Mouse (Mus musculus): ENCODE results near the gene Agpat3. TPM values are rescaled to one million over a fixed set of nuclear protein-coding genes. Genes with fewer than 3 reads are reported as not detected.

Gene Agpat3
- polyA plus RNA-seq, 1 experiment = 95.0 TPM

GRCm38 (mm10) chr10:78322806-78323205 lies 29.5 kb downstream of the Agpat3 start:
- H3K79me3 ChIP-seq (ENCODE audit: low read depth) = no peaks in the 10 kb centered on the region
- H3K4me3 ChIP-seq (ENCODE audit: insufficient read depth, poor library complexity, severe bottlenecking) = no peak overlapping the region
- TF ChIP-seq CEBPB (IDR thresholded peaks at IDR 0.05; ENCODE audit: low read depth) (no peak), USF1 (IDR thresholded peaks at IDR 0.05; ENCODE audit: low read depth) (no peak), MAX (IDR thresholded peaks at IDR 0.05) (no peak), MYOD1 (IDR thresholded peaks at IDR 0.05; ENCODE audit: control insufficient read depth, insufficient read length, low read depth) (no peak), FOSL1 (IDR thresholded peaks at IDR 0.05; ENCODE audit: insufficient read depth, low read length, poor library complexity, severe bottlenecking) (no peak), MYOG (IDR thresholded peaks at IDR 0.05; ENCODE audit: control insufficient read depth, extremely low read depth, insufficient read length) (no peak), CTCF (IDR thresholded peaks at IDR 0.05; ENCODE audit: control insufficient read depth, insufficient read depth, insufficient read length) (no peak)
- H3ac ChIP-seq (ENCODE audit: control insufficient read depth, insufficient read length, low read depth) = no peak overlapping the region
- H3K36me3 ChIP-seq (ENCODE audit: control insufficient read depth, insufficient read depth) = peaks cover 12% of the 10 kb centered on the region
- H3K79me2 ChIP-seq (ENCODE audit: control insufficient read depth, insufficient read depth) = no peaks in the 10 kb centered on the region
- no peaks in the 10 kb centered on the region for H3K27me3 ChIP-seq (ENCODE audit: control insufficient read depth, insufficient read depth, insufficient read length)

DNA sequence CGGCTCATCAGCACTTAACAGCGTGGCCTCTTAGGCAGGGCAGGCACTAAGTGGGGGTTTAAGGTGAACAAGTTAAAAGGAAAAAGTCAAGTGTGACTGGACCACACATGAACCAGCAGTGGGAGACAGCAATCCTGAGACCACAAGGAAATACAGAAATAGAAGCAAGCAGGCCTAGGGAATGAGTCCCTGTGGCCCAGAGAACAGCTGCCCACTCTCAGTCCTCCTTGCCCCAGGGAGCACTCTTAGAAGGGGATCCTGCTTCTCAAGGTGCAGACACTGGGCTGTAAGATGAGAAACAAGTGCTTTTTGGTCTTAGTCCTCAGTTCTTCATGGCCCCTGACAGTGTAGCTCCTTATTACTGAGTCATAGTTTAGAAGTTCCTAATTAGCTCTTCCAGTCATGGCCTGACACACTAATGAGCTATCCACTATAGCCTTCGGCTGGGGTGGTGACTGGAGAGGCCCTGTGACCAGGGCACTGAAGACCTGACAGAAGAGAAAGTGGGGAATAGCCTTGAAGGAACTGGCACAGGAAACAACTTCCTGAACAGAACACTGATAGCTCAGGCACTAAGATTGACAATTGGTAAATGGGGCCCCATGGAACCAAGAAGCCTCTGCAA lies 31.0 kb downstream of the Agpat3 start:
- no peak overlapping the region for H3K4me3 ChIP-seq (ENCODE audit: insufficient read depth, poor library complexity, severe bottlenecking)
- TF ChIP-seq MYOG (IDR thresholded peaks at IDR 0.05; ENCODE audit: control insufficient read depth, extremely low read depth, insufficient read length) (no peak), USF1 (IDR thresholded peaks at IDR 0.05; ENCODE audit: low read depth) (no peak), FOSL1 (IDR thresholded peaks at IDR 0.05; ENCODE audit: insufficient read depth, low read length, poor library complexity, severe bottlenecking) (no peak)
- H3K27me3 ChIP-seq (ENCODE audit: control insufficient read depth, insufficient read depth, insufficient read length) = no peaks in the 10 kb centered on the region
- H3K79me3 ChIP-seq (ENCODE audit: low read depth) = no peaks in the 10 kb centered on the region
- no peaks in the 10 kb centered on the region for H3K79me2 ChIP-seq (ENCODE audit: control insufficient read depth, insufficient read depth)
- peaks cover 3% of the 10 kb centered on the region for H3K36me3 ChIP-seq (ENCODE audit: control insufficient read depth, insufficient read depth)
- H3ac ChIP-seq (ENCODE audit: control insufficient read depth, insufficient read length, low read depth) = no peak overlapping the region

DNA sequence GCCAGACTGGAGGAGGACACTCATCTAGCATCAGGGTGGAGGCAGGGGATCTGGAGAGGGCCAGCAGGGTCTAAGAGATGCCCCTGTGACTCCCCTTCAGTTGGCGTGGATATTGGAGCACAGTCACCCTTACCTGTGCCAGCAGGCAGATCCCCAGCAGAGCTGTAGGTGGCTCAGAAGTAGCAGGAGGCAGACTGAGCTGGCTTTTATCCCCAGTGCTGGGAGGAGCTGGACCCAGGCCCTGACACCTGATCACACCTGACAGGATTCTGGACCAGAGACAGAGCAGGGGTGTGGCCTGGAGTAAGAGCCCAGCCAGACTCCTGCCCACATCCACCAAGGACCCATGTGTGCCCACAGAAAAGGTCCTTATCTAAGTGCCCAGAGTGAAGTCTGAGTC lies 31.8 kb downstream of the Agpat3 start:
- Histone ChIP-seq H3K27me3 (ENCODE audit: control insufficient read depth, insufficient read depth, insufficient read length) (no peaks in the 10 kb centered on the region), H3K79me3 (ENCODE audit: low read depth) (no peaks in the 10 kb centered on the region), H3K36me3 (ENCODE audit: control insufficient read depth, insufficient read depth) (no peaks in the 10 kb centered on the region), H3K79me2 (ENCODE audit: control insufficient read depth, insufficient read depth) (no peaks in the 10 kb centered on the region), H3ac (ENCODE audit: control insufficient read depth, insufficient read length, low read depth) (no peak overlapping the region), H3K4me3 (ENCODE audit: insufficient read depth, poor library complexity, severe bottlenecking) (no peak overlapping the region)
- TF ChIP-seq MYOG (IDR thresholded peaks at IDR 0.05; ENCODE audit: control insufficient read depth, extremely low read depth, insufficient read length) (no peak), USF1 (IDR thresholded peaks at IDR 0.05; ENCODE audit: low read depth) (no peak), MAX (IDR thresholded peaks at IDR 0.05) (no peak), CTCF (IDR thresholded peaks at IDR 0.05; ENCODE audit: control insufficient read depth, insufficient read depth, insufficient read length) (no peak), FOSL1 (IDR thresholded peaks at IDR 0.05; ENCODE audit: insufficient read depth, low read length, poor library complexity, severe bottlenecking) (no peak), MYOD1 (IDR thresholded peaks at IDR 0.05; ENCODE audit: control insufficient read depth, insufficient read length, low read depth) (no peak), CEBPB (IDR thresholded peaks at IDR 0.05; ENCODE audit: low read depth) (no peak)

DNA sequence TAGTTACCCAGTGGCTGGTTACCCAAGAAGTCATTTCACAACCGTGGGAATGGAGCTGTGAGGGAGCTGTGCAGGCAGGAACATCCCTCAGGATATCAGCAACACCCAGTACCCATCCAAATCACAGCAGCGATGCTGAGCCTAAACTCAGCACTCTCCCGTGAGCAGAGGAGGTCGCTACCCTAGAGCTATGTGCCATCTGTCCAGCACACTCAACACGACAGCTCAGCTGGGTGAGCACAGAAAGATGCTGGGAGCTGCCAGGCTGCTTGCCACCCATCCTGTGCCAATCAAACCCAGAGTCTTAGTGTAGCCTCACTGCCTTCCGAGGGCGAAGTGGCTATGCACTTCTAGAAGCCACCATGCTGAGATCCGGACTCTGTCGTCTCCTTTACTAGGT lies 32.3 kb downstream of the Agpat3 start:
- H3K4me3 ChIP-seq (ENCODE audit: insufficient read depth, poor library complexity, severe bottlenecking) = no peak overlapping the region
- TF ChIP-seq CEBPB (IDR thresholded peaks at IDR 0.05; ENCODE audit: low read depth) (no peak), CTCF (IDR thresholded peaks at IDR 0.05; ENCODE audit: control insufficient read depth, insufficient read depth, insufficient read length) (no peak), MYOG (IDR thresholded peaks at IDR 0.05; ENCODE audit: control insufficient read depth, extremely low read depth, insufficient read length) (no peak), MYOD1 (IDR thresholded peaks at IDR 0.05; ENCODE audit: control insufficient read depth, insufficient read length, low read depth) (no peak), FOSL1 (IDR thresholded peaks at IDR 0.05; ENCODE audit: insufficient read depth, low read length, poor library complexity, severe bottlenecking) (no peak), MAX (IDR thresholded peaks at IDR 0.05) (no peak), USF1 (IDR thresholded peaks at IDR 0.05; ENCODE audit: low read depth) (no peak)
- H3K79me3 ChIP-seq (ENCODE audit: low read depth) = no peaks in the 10 kb centered on the region
- H3ac ChIP-seq (ENCODE audit: control insufficient read depth, insufficient read length, low read depth) = no peak overlapping the region
- no peaks in the 10 kb centered on the region for H3K36me3 ChIP-seq (ENCODE audit: control insufficient read depth, insufficient read depth)
- H3K27me3 ChIP-seq (ENCODE audit: control insufficient read depth, insufficient read depth, insufficient read length) = no peaks in the 10 kb centered on the region
- no peaks in the 10 kb centered on the region for H3K79me2 ChIP-seq (ENCODE audit: control insufficient read depth, insufficient read depth)

DNA sequence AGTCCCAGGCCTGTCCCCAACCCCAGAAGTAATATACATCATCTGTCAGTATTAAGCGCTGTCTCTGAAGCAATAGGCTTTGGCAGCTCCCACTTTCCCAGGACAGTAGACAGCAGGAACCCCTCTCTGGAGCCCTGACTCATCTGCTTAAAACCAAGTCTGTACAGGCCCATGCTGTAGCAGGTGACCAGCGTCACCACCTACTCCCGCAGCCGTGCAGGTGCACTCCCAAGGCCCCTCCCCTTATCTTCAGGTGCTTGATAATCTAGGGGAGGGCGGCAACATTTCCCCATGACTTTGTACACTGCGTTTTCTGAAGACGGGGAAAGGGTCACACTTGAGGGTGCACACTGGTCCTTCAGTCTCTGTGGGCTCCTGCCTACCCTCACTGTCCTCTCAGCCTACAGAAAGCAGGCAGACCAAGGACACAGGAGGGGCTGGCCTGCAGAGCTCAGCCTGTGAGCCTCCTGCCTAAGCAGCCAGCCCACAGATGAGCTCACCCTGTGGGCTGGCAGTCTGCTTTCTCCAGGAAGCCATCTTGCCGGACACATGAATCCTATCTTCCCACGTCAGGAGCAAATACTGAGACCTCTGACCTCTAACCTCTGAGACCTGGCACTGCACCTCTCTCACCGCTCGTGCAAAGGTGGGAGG lies 34.9 kb downstream of the Agpat3 start:
- no peaks in the 10 kb centered on the region for H3K79me2 ChIP-seq (ENCODE audit: control insufficient read depth, insufficient read depth)
- no peaks in the 10 kb centered on the region for H3K79me3 ChIP-seq (ENCODE audit: low read depth)
- no peak overlapping the region for H3K4me3 ChIP-seq (ENCODE audit: insufficient read depth, poor library complexity, severe bottlenecking)
- no peak for TF ChIP-seq FOSL1 (IDR thresholded peaks at IDR 0.05; ENCODE audit: insufficient read depth, low read length, poor library complexity, severe bottlenecking)
- no peak for TF ChIP-seq CTCF (IDR thresholded peaks at IDR 0.05; ENCODE audit: control insufficient read depth, insufficient read depth, insufficient read length)
- TF ChIP-seq CEBPB (IDR thresholded peaks at IDR 0.05; ENCODE audit: low read depth) = no peak
- peaks cover 6% of the 10 kb centered on the region for H3K36me3 ChIP-seq (ENCODE audit: control insufficient read depth, insufficient read depth)
- no peaks in the 10 kb centered on the region for H3K27me3 ChIP-seq (ENCODE audit: control insufficient read depth, insufficient read depth, insufficient read length)
- no peak overlapping the region for H3ac ChIP-seq (ENCODE audit: control insufficient read depth, insufficient read length, low read depth)

All from C2C12 (cell line).